Mouse (Mus musculus) ES-Bruce4 (cell line): ENCODE results near the gene 6030468B19Rik.

Experiments
- CTCF ChIP-seq: IDR thresholded peaks from one replicate; pipeline ENCODE4 v1.8.1; 2011; ENCODE audit warnings: low read depth, low read length
- EP300 ChIP-seq: IDR thresholded peaks from 2 replicates; pipeline ENCODE4 v1.6.1; 2011; ENCODE audit warnings: low read depth, low read length; ENCODE audit not compliant: insufficient read depth
- POLR2A ChIP-seq: IDR thresholded peaks from one replicate; pipeline ENCODE4 v1.8.1; 2011; ENCODE audit warnings: low read length; ENCODE audit not compliant: insufficient read depth

- TF ChIP-seq CTCF = no peak
- no peak for TF ChIP-seq POLR2A
- TF ChIP-seq EP300 = no peak
Measured at GRCm38 (mm10) chr11:117778851-117779433, 18.5 kb upstream of the 6030468B19Rik start.
